Mouse (Mus musculus): ENCODE measurements around the gene Dpp6.

The Dpp6 gene

GRCm38 (mm10) chr5:26816975-26817941, at the start of gene Dpp6:
Gene Dpp6, plus strand, starts transcription at chr5:26817203.
- DNase-seq (ENCODE audit: low read depth, low spot score), result peak; percentile 15

- peak; percentile 32 for DNase-seq (ENCODE audit: low read depth, low spot score)
These were observed 33.0 kb upstream of the Dpp6 start for GRCm38 (mm10) chr5:26783955-26784354.

GRCm38 (mm10) chr5:26795524-26795923, 21.5 kb upstream of the Dpp6 start:
- DNase-seq (ENCODE audit: low read depth, low spot score), result no peak

GRCm38 (mm10) chr5:26835972-26836371, 19.0 kb downstream of the Dpp6 start:
- no peak for DNase-seq (ENCODE audit: low read depth, low spot score)

- DNase-seq (ENCODE audit: low read depth, low spot score), result no peak
These were observed 24.1 kb downstream of the Dpp6 start for GRCm38 (mm10) chr5:26841151-26841550.

- no peak for DNase-seq (ENCODE audit: low read depth, low spot score)
These were observed 37.7 kb downstream of the Dpp6 start for GRCm38 (mm10) chr5:26854746-26855145.

GRCm38 (mm10) chr5:26875449-26875848, 58.4 kb downstream of the Dpp6 start:
- no peak for DNase-seq (ENCODE audit: low read depth, low spot score)

GRCm38 (mm10) chr5:26887496-26887895, 70.5 kb downstream of the Dpp6 start:
- no peak for DNase-seq (ENCODE audit: low read depth, low spot score)

GRCm38 (mm10) chr5:26888080-26888479, 71.1 kb downstream of the Dpp6 start:
- no peak for DNase-seq (ENCODE audit: low read depth, low spot score)

GRCm38 (mm10) chr5:26894346-26894745, 77.3 kb downstream of the Dpp6 start:
- no peak for DNase-seq (ENCODE audit: low read depth, low spot score)

GRCm38 (mm10) chr5:26903786-26904185, 86.8 kb downstream of the Dpp6 start:
- DNase-seq (ENCODE audit: low read depth, low spot score), result peak; percentile 47

GRCm38 (mm10) chr5:26904324-26905041, 87.5 kb downstream of the Dpp6 start:
- DNase-seq (ENCODE audit: low read depth, low spot score), result peak; percentile 36

GRCm38 (mm10) chr5:26907151-26907550, 90.1 kb downstream of the Dpp6 start:
- DNase-seq (ENCODE audit: low read depth, low spot score), result no peak

- DNase-seq (ENCODE audit: low read depth, low spot score), result no peak
These were observed 91.6 kb downstream of the Dpp6 start for GRCm38 (mm10) chr5:26908612-26909011.

- DNase-seq (ENCODE audit: low read depth, low spot score), result no peak
These were observed 93.3 kb downstream of the Dpp6 start for GRCm38 (mm10) chr5:26910353-26910752.

- no peak for DNase-seq (ENCODE audit: low read depth, low spot score)
These were observed 95.0 kb downstream of the Dpp6 start for GRCm38 (mm10) chr5:26911965-26912364.

GRCm38 (mm10) chr5:26918763-26919162, 101.8 kb downstream of the Dpp6 start:
- DNase-seq (ENCODE audit: low read depth, low spot score), result no peak

- peak; percentile 19 for DNase-seq (ENCODE audit: low read depth, low spot score)
These were observed 107.5 kb downstream of the Dpp6 start for GRCm38 (mm10) chr5:26924552-26924951.

- no peak for DNase-seq (ENCODE audit: low read depth, low spot score)
These were observed 115.6 kb downstream of the Dpp6 start for GRCm38 (mm10) chr5:26932413-26933122.

- DNase-seq (ENCODE audit: low read depth, low spot score), result no peak
These were observed 117.9 kb downstream of the Dpp6 start for GRCm38 (mm10) chr5:26934911-26935310.

GRCm38 (mm10) chr5:26941471-26941870, 124.5 kb downstream of the Dpp6 start:
- DNase-seq (ENCODE audit: low read depth, low spot score), result no peak

Data from telencephalon, adult 2 months (tissue).